Mouse (Mus musculus): ENCODE measurements at regions not wholly inside any gene's neighbourhood (a gene's known extent, or its start where the extent isn't known, plus 50 kb on each side); places are given as distances from the start of the nearest gene placed in this dataset.

- Histone ChIP-seq H3K36me3 (no peaks in the 10 kb centered on the region), H3K27me3 (ENCODE audit: insufficient read depth, poor library complexity, severe bottlenecking) (no peaks in the 10 kb centered on the region), H3K4me1 (no peaks in the 10 kb centered on the region), H3K9me3 (no peaks in the 10 kb centered on the region), H3K27ac (no peak overlapping the region), H3K4me3 (no peak overlapping the region)
- no peak for DNase-seq (ENCODE audit: low spot score)
- 79% methylated on average over 3 of the region's 3 CpGs for WGBS
Measured at GRCm38 (mm10) chr8:64542501-64542900, 150.4 kb downstream of the Cpe start.

GRCm38 (mm10) chr8:64539846-64540472 is 152.9 kb downstream of the Cpe start:
- DNase-seq (ENCODE audit: low spot score) = no peak

GRCm38 (mm10) chr8:64531780-64532179 is 161.1 kb downstream of the Cpe start:
- no peak for DNase-seq (ENCODE audit: low spot score)
- WGBS = 72% methylated on average over 2 of the region's 2 CpGs
- Histone ChIP-seq H3K27ac (no peak overlapping the region), H3K4me1 (no peaks in the 10 kb centered on the region), H3K27me3 (ENCODE audit: insufficient read depth, poor library complexity, severe bottlenecking) (no peaks in the 10 kb centered on the region), H3K4me3 (no peak overlapping the region), H3K9me3 (no peaks in the 10 kb centered on the region), H3K36me3 (no peaks in the 10 kb centered on the region)

More at GRCm38 (mm10) chr8:64539846-64540472, 152.9 kb downstream of the Cpe start:
- Histone ChIP-seq H3K27me3 (ENCODE audit: insufficient read depth, poor library complexity, severe bottlenecking) (no peaks in the 10 kb centered on the region), H3K4me3 (no peak overlapping the region), H3K36me3 (no peaks in the 10 kb centered on the region), H3K27ac (no peak overlapping the region), H3K4me1 (no peaks in the 10 kb centered on the region), H3K9me3 (no peaks in the 10 kb centered on the region)
- whole genome bisulfite sequencing = 79% methylated on average over 4 of the region's 4 CpGs

GRCm38 (mm10) chr8:64522441-64523102 is 170.3 kb downstream of the Cpe start:
- Histone ChIP-seq H3K4me1 (no peaks in the 10 kb centered on the region), H3K9me3 (no peaks in the 10 kb centered on the region), H3K27ac (no peak overlapping the region), H3K4me3 (no peak overlapping the region), H3K36me3 (no peaks in the 10 kb centered on the region), H3K27me3 (ENCODE audit: insufficient read depth, poor library complexity, severe bottlenecking) (peaks cover 4% of the 10 kb centered on the region; the same call in 1 of the 2 replicates)
- DNase-seq (ENCODE audit: low spot score) = no peak
- 70% methylated on average over 8 of the region's 8 CpGs for WGBS

GRCm38 (mm10) chr8:64519650-64520049 is 173.2 kb downstream of the Cpe start:
- no peaks in the 10 kb centered on the region for H3K4me1 ChIP-seq
- no peaks in the 10 kb centered on the region for H3K9me3 ChIP-seq
- H3K27me3 ChIP-seq (ENCODE audit: insufficient read depth, poor library complexity, severe bottlenecking) = peaks cover 3% of the 10 kb centered on the region; the same call in 1 of the 2 replicates
- H3K27ac ChIP-seq = no peak overlapping the region
- H3K4me3 ChIP-seq = no peak overlapping the region
- no peak for DNase-seq (ENCODE audit: low spot score)
- no peaks in the 10 kb centered on the region for H3K36me3 ChIP-seq
- WGBS = 77% methylated on average over 1 of the region's 1 CpGs

- H3K36me3 ChIP-seq = no peaks in the 10 kb centered on the region
- no peak overlapping the region for H3K27ac ChIP-seq
- H3K4me3 ChIP-seq = no peak overlapping the region
- no peaks in the 10 kb centered on the region for H3K9me3 ChIP-seq
- DNase-seq (ENCODE audit: low spot score) = no peak
- no peaks in the 10 kb centered on the region for H3K27me3 ChIP-seq (ENCODE audit: insufficient read depth, poor library complexity, severe bottlenecking)
- WGBS = 82% methylated on average over 5 of the region's 5 CpGs
- no peaks in the 10 kb centered on the region for H3K4me1 ChIP-seq
Measured at GRCm38 (mm10) chr8:64515923-64516322, 176.9 kb downstream of the Cpe start.

GRCm38 (mm10) chr8:64497281-64498060 is 195.4 kb downstream of the Cpe start:
- H3K36me3 ChIP-seq = no peaks in the 10 kb centered on the region
- no peak for DNase-seq (ENCODE audit: low spot score)
- H3K9me3 ChIP-seq = no peaks in the 10 kb centered on the region
- no peak overlapping the region for H3K27ac ChIP-seq
- no peaks in the 10 kb centered on the region for H3K27me3 ChIP-seq (ENCODE audit: insufficient read depth, poor library complexity, severe bottlenecking)
- H3K4me3 ChIP-seq = no peak overlapping the region
- 64% methylated on average over 6 of the region's 6 CpGs for WGBS
- no peaks in the 10 kb centered on the region for H3K4me1 ChIP-seq

- no peak for DNase-seq (ENCODE audit: low spot score)
- Histone ChIP-seq H3K27ac (no peak overlapping the region), H3K4me3 (no peak overlapping the region), H3K4me1 (no peaks in the 10 kb centered on the region), H3K27me3 (ENCODE audit: insufficient read depth, poor library complexity, severe bottlenecking) (no peaks in the 10 kb centered on the region), H3K9me3 (no peaks in the 10 kb centered on the region), H3K36me3 (no peaks in the 10 kb centered on the region)
- 65% methylated on average over 14 of the region's 14 CpGs for WGBS
Measured at GRCm38 (mm10) chr8:64496333-64497213, 196.3 kb downstream of the Cpe start.

- H3K4me3 ChIP-seq = no peak overlapping the region
- H3K27ac ChIP-seq = no peak overlapping the region
- H3K9me3 ChIP-seq = no peaks in the 10 kb centered on the region
- DNase-seq (ENCODE audit: low spot score) = no peak
- H3K4me1 ChIP-seq = no peaks in the 10 kb centered on the region
- WGBS = 83% methylated on average over 2 of the region's 2 CpGs
- H3K36me3 ChIP-seq = no peaks in the 10 kb centered on the region
- H3K27me3 ChIP-seq (ENCODE audit: insufficient read depth, poor library complexity, severe bottlenecking) = no peaks in the 10 kb centered on the region
Measured at GRCm38 (mm10) chr8:64491561-64491960, 201.3 kb downstream of the Cpe start.

- Histone ChIP-seq H3K9me3 (no peaks in the 10 kb centered on the region), H3K27me3 (ENCODE audit: insufficient read depth, poor library complexity, severe bottlenecking) (no peaks in the 10 kb centered on the region), H3K36me3 (no peaks in the 10 kb centered on the region), H3K27ac (no peak overlapping the region), H3K4me1 (no peaks in the 10 kb centered on the region), H3K4me3 (no peak overlapping the region)
- DNase-seq (ENCODE audit: low spot score) = no peak
- WGBS = 80% methylated on average over 3 of the region's 3 CpGs
Measured at GRCm38 (mm10) chr8:64488057-64488456, 204.8 kb downstream of the Cpe start.

- DNase-seq (ENCODE audit: low spot score) = no peak
- Histone ChIP-seq H3K27me3 (ENCODE audit: insufficient read depth, poor library complexity, severe bottlenecking) (no peaks in the 10 kb centered on the region), H3K27ac (no peak overlapping the region), H3K36me3 (no peaks in the 10 kb centered on the region), H3K4me3 (no peak overlapping the region), H3K4me1 (no peaks in the 10 kb centered on the region), H3K9me3 (no peaks in the 10 kb centered on the region)
Measured at GRCm38 (mm10) chr8:64473276-64473675, 219.6 kb downstream of the Cpe start.

GRCm38 (mm10) chr8:64472801-64473270 is 220.0 kb downstream of the Cpe start:
- H3K4me3 ChIP-seq = no peak overlapping the region
- H3K4me1 ChIP-seq = no peaks in the 10 kb centered on the region
- no peak for DNase-seq (ENCODE audit: low spot score)
- no peaks in the 10 kb centered on the region for H3K36me3 ChIP-seq
- no peaks in the 10 kb centered on the region for H3K9me3 ChIP-seq
- H3K27me3 ChIP-seq (ENCODE audit: insufficient read depth, poor library complexity, severe bottlenecking) = no peaks in the 10 kb centered on the region
- H3K27ac ChIP-seq = no peak overlapping the region
- 78% methylated on average over 1 of the region's 1 CpGs for WGBS
